Mouse (Mus musculus) B cell, adult 2 months (primary cell): ENCODE data around the gene Tmod1.

Experiments
- DNase-seq, 2 experiments: peaks; one replicate each; pipeline ENCODE4 v3.0.0; 2022

Gene Tmod1

GRCm38 (mm10) chr4:46094916-46095825 is 56.4 kb downstream of the Tmod1 start:
- no peak for DNase-seq

- no peak for DNase-seq
Measured at GRCm38 (mm10) chr4:46095826-46096159, 57.1 kb downstream of the Tmod1 start.

GRCm38 (mm10) chr4:46096546-46096945 is 57.8 kb downstream of the Tmod1 start:
- no peak for DNase-seq

GRCm38 (mm10) chr4:46097591-46097990 is 58.9 kb downstream of the Tmod1 start:
- no peak for DNase-seq

GRCm38 (mm10) chr4:46099132-46099531 is 60.4 kb downstream of the Tmod1 start:
- DNase-seq, result no peak

GRCm38 (mm10) chr4:46100539-46100938 is 61.8 kb downstream of the Tmod1 start:
- DNase-seq, result no peak

GRCm38 (mm10) chr4:46101211-46101711 is 62.5 kb downstream of the Tmod1 start:
- DNase-seq, result no peak

- no peak for DNase-seq
Measured at GRCm38 (mm10) chr4:46102078-46102769, 63.5 kb downstream of the Tmod1 start.

GRCm38 (mm10) chr4:46110084-46110483 is 71.3 kb downstream of the Tmod1 start:
- no peak for DNase-seq

GRCm38 (mm10) chr4:46111361-46111760 is 72.6 kb downstream of the Tmod1 start:
- no peak for DNase-seq

- no peak for DNase-seq
Measured at GRCm38 (mm10) chr4:46115308-46115707, 76.6 kb downstream of the Tmod1 start.

GRCm38 (mm10) chr4:46116544-46117175 is 77.9 kb downstream of the Tmod1 start:
- no peak for DNase-seq

- no peak for DNase-seq
Measured at GRCm38 (mm10) chr4:46117536-46117935, 78.8 kb downstream of the Tmod1 start.

GRCm38 (mm10) chr4:46119514-46120094 is 80.9 kb downstream of the Tmod1 start:
- no peak for DNase-seq

- DNase-seq, result no peak
Measured at GRCm38 (mm10) chr4:46120767-46121166, 82.0 kb downstream of the Tmod1 start.

GRCm38 (mm10) chr4:46123358-46123757 is 84.6 kb downstream of the Tmod1 start:
- DNase-seq, result no peak

GRCm38 (mm10) chr4:46126541-46126940 is 87.8 kb downstream of the Tmod1 start:
- DNase-seq, result peak; percentile 71 to 72

- DNase-seq, result no peak
Measured at GRCm38 (mm10) chr4:46129311-46130004, 90.7 kb downstream of the Tmod1 start.

GRCm38 (mm10) chr4:46130221-46130620 is 91.5 kb downstream of the Tmod1 start:
- DNase-seq, result peak; percentile 68 to 71

- DNase-seq, result no peak
Measured at GRCm38 (mm10) chr4:46131791-46132190, 93.1 kb downstream of the Tmod1 start.

GRCm38 (mm10) chr4:46137629-46138286 is 99.0 kb downstream of the Tmod1 start:
- no peak for DNase-seq
